Mouse (Mus musculus) layer of hippocampus, adult 9-10 months (tissue): ENCODE data around the gene Vmn1r65.
"Not testable (repeated sequence)": the region's sequence is repeated elsewhere in the genome, so short reads cannot be mapped to it uniquely, and the experiment has no call there.

Experiments used
- DNase-seq: peaks from one replicate; pipeline ENCODE4 v3.0.0; 2022; ENCODE audit warnings: low spot score

Vmn1r65 gene

GRCm38 (mm10) chr7:6010910-6011309, at the start of gene Vmn1r65:
Vmn1r65 (minus strand) TSS chr7:6011010.
- no peak for DNase-seq

GRCm38 (mm10) chr7:6044861-6045260, 34.1 kb upstream of the Vmn1r65 start, which contains the start of gene Nlrp4c:
Nlrp4c (plus strand) TSS chr7:6045161.
- DNase-seq: no peak

GRCm38 (mm10) chr7:5982426-5982825, 28.4 kb downstream of the Vmn1r65 start:
- DNase-seq: not testable (repeated sequence)

- DNase-seq: not testable (repeated sequence)
Observed at GRCm38 (mm10) chr7:5972546-5972945, 38.3 kb downstream of the Vmn1r65 start.
